Mouse (Mus musculus) cerebellum, adult 9-10 months (tissue): ENCODE results near the gene Serpinb9d.
"Not testable (repeated sequence)": the region's sequence is repeated elsewhere in the genome, so short reads cannot be mapped to it uniquely, and the experiment has no call there.

Source experiments
- DNase-seq: peaks from one replicate; pipeline ENCODE4 v3.0.0; 2022

The Serpinb9d gene

DNA sequence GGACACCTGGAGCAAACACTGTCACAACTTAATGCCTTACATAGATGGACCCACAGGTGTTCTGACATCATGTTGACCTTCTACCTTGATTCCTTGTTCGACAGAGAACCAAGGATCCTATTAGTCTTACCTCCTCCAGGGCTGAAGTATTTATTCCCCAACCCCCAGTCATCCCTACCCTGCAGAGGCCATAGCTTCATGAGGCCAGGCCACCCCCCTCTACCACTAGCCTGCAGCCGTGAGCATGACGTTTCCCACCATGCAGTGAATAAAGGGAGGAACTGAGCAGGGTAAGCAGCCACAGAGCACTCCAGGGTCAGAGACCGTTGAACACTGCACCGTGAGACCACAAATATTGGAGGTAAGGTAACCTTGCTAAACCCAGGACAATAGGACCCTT is at the start of gene Serpinb9d:
Serpinb9d (plus strand) TSS at position 301 of the 400 bp plus-strand sequence.
- DNase-seq, result no peak

GRCm38 (mm10) chr13:33159642-33160041 is 33.1 kb upstream of the Serpinb9d start, which contains the start of gene Serpinb9c:
Gene Serpinb9c (minus strand): TSS chr13:33159742.
- DNase-seq, result no peak

GRCm38 (mm10) chr13:33190486-33190885 is 2.3 kb upstream of the Serpinb9d start:
- not testable (repeated sequence) for DNase-seq

GRCm38 (mm10) chr13:33199740-33200139 is 7.0 kb downstream of the Serpinb9d start:
- DNase-seq, result no peak

- DNase-seq, result not testable (repeated sequence)
Measured at GRCm38 (mm10) chr13:33249312-33249711, 56.6 kb downstream of the Serpinb9d start, which contains the start of gene Serpinb9e. Gene Serpinb9e (plus strand): TSS chr13:33249612.
